Mouse (Mus musculus) bone marrow macrophage, adult 2 months (primary cell): ENCODE results near the gene Psmd2. TPM values are rescaled to one million over a fixed set of nuclear protein-coding genes. Genes with fewer than 3 reads are reported as not detected.

Source experiments
- H3K27ac ChIP-seq: 2 replicates; pipeline ENCODE4 v1.5.1; 2012; ENCODE audit warnings: low read depth, low read length; ENCODE audit not compliant: insufficient read depth
- H3K4me1 ChIP-seq: 2 replicates; pipeline ENCODE4 v1.6.1; 2012; ENCODE audit warnings: low read length; ENCODE audit not compliant: control insufficient read depth, insufficient read depth
- H3K4me3 ChIP-seq: 2 replicates; pipeline ENCODE4 v1.5.1; 2012; ENCODE audit warnings: mild to moderate bottlenecking, low read length, moderate library complexity; ENCODE audit not compliant: insufficient read depth
- CTCF ChIP-seq: IDR thresholded peaks from 2 replicates; pipeline ENCODE4 v1.5.1; 2012; ENCODE audit warnings: low read depth, mild to moderate bottlenecking, low read length, moderate library complexity
- POLR2A ChIP-seq: IDR thresholded peaks from 2 replicates; pipeline ENCODE4 v1.6.1; 2012; ENCODE audit warnings: mild to moderate bottlenecking, low read depth, low read length, borderline replicate concordance
- polyA plus RNA-seq: library from polyadenylated mRNA; stranded (reverse); fragments of >200 nt; gene quantifications from 2 replicates; pipeline ENCODE4 v1.2.4, GENCODE M21; 2012; ENCODE audit not compliant: missing spikeins, insufficient read depth, insufficient read length

Gene Psmd2
- polyA plus RNA-seq: 147 and 191 TPM in 2 replicates

DNA sequence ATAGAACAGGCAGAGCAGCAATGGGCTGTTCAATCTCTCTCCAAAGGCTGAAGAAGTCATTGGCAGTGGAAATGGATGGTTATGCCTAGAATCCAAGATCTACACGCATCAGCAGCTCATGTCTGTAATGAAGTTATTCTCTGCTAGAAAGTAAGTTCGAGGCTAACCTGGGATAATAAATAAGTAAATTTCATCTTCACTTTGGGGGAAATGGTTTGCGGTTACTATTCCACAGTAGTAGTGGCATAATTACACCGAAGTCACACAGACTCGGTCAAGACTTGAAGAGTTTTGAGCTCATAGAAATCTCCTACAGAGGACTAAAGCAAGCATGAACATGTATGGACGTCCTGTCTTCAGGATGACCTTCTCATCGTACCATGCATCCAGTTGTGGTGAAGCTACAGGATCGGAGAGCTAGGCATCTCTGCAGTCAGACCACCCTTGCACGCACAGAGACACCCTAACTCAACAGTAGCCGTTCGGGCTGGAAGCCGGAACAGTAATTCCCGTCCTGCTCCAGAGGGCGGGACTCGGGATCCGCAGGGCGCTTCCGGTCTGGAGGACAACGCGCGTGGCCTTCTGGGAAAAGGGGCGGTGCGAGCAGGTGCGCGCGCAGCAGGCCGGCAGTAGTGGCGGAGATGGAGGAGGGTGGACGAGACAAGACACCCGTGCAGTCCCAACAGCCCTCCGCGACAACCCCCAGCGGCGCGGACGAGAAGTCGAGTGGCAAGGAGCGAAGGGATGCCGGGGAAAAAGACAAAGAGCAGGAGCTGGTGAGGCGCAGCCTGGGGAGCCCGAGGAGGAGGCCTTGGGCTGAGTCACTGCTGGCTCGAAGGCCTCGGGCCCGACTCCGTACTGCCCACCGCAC is at the start of gene Psmd2:
Gene Psmd2 (plus strand): TSS at position 577 of the 871 bp plus-strand sequence.
- peak within 1 kb of the TSS; percentile 84 for H3K4me3 ChIP-seq
- H3K4me1 ChIP-seq: peaks cover 2% of the 10 kb centered on the region; the same call in 1 of the 2 replicates
- 0 out of 2 replicates have a peak, but pooled peaks have one; percentile 31 for TF ChIP-seq POLR2A
- no peak for TF ChIP-seq CTCF
- peak within 1 kb of the TSS; percentile 60 for H3K27ac ChIP-seq

DNA sequence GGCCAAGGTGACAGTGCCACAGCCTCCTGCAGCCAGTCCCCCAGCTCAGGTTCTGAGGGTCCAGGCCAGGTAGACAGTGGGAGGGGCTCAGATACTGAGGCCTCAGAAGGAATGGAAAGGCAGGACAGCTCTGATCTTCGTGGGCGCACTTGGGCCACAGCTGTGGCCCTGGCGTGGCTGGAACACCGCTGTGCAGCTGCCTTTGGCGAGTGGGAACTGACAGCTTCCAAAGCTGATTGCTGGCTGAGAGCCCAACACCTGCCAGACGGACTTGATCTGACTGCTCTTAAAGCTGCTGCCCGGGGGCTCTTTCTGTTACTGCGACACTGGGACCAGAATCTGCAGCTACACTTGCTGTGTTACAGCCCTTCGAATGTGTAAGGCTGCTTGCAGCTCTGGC is 46.7 kb upstream of the Psmd2 start:
- no peak overlapping the region for H3K27ac ChIP-seq
- H3K4me3 ChIP-seq: no peak overlapping the region
- no peak for TF ChIP-seq POLR2A
- TF ChIP-seq CTCF: no peak
- H3K4me1 ChIP-seq: peaks cover 4% of the 10 kb centered on the region; the same call in 1 of the 2 replicates

GRCm38 (mm10) chr16:20610501-20611356 is 40.7 kb upstream of the Psmd2 start:
- H3K27ac ChIP-seq: peak overlapping the region; percentile 66
- peak; percentile 95 for TF ChIP-seq POLR2A
- TF ChIP-seq CTCF: no peak
- H3K4me3 ChIP-seq: peak overlapping the region; percentile 75
- H3K4me1 ChIP-seq: peaks cover 4% of the 10 kb centered on the region; the same call in 1 of the 2 replicates

DNA sequence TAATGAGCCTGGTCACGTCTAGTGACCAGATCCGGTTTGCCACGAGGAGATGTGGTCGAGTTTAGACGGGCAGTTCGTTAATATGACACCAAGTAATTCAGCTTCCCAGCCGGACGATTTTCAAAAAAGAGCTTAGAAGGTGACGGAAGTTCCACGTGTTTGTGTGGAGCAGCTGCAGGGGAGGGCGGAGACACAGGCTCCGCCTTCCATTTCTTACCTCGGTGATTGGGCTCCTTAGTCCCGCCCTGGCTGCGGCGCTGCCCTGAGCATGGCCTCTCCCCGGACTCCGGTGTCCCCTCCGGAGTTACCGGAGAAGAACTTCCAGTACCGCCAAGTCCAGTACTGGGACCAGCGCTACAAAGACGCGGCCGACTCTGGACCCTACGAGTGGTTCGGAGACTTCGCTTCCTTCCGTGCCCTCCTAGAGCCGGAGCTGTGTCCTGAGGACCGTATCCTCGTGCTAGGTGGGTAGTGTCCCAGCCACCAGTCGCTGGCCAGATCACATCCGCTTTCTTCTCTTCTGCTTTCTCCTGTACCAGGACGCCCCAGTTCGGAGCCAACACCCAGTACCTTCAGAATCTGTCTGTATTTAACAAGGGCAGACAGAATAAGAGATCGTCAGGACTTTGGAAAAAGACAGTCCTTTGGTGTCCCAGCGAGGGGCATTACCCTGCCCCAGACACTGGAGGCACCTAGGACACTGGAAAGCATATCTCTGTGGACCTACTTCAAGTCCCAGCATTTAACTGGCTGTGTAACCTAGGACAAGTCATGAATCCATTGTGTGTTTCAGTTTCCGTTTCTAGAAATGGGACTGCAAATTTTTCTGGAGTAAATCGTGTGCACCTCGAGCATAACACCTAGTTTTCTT is 39.9 kb upstream of the Psmd2 start, which contains the start of the genes Eef1akmt4, Gm49333 and Alg3:
Gene Eef1akmt4 (plus strand): TSS at position 237 of the 871 bp plus-strand sequence.
Gene Gm49333 (plus strand): TSS at position 254 of the 871 bp plus-strand sequence.
Gene Alg3 (minus strand): TSS at position 379 of the 871 bp plus-strand sequence.
- H3K27ac ChIP-seq: peak within 1 kb of the TSS; percentile 66
- no peak for TF ChIP-seq CTCF
- TF ChIP-seq POLR2A: no peak; the same call in 1 of the 2 replicates
- peaks cover 4% of the 10 kb centered on the region; the same call in 1 of the 2 replicates for H3K4me1 ChIP-seq
- peak within 1 kb of the TSS; percentile 75 for H3K4me3 ChIP-seq

- peak overlapping the region; percentile 60 for H3K4me3 ChIP-seq
Observed at GRCm38 (mm10) chr16:20619541-20620398, 31.7 kb upstream of the Psmd2 start.

DNA sequence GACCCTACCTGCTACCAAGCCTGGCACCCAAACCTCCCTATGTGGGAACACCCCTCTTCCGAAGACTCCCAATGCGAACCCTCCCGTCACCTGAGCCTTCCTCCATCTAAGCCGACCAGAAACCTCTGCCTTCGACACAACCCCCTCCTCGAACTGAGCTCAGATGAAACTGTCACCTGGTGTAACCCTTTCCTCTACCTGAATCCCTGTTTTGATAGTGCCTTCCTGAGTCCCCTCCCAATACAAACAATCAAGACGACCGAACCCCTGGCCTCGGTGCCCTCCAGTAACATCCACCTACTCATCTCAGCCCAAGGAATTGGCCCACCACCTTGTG is 31.1 kb upstream of the Psmd2 start:
- TF ChIP-seq CTCF (no peak), POLR2A (no peak)
- H3K27ac ChIP-seq: no peak overlapping the region
- peaks cover 11% of the 10 kb centered on the region for H3K4me1 ChIP-seq
- H3K4me3 ChIP-seq: peak overlapping the region; percentile 60

More at GRCm38 (mm10) chr16:20619541-20620398, 31.7 kb upstream of the Psmd2 start:
- TF ChIP-seq POLR2A (no peak), CTCF (no peak)
- peaks cover 11% of the 10 kb centered on the region for H3K4me1 ChIP-seq
- H3K27ac ChIP-seq: no peak overlapping the region

GRCm38 (mm10) chr16:20620751-20621190 is 30.7 kb upstream of the Psmd2 start:
- Histone ChIP-seq H3K4me3 (peak overlapping the region; percentile 60), H3K27ac (no peak overlapping the region), H3K4me1 (peaks cover 11% of the 10 kb centered on the region)
- TF ChIP-seq POLR2A (no peak), CTCF (no peak)
